Mouse (Mus musculus) duodenum, adult 2 months (tissue): ENCODE results near the gene Zfp354a. TPM values are rescaled to one million over a fixed set of nuclear protein-coding genes. Genes with fewer than 3 reads are reported as not detected.

Experiments used
- polyA plus RNA-seq: library from polyadenylated mRNA; depleted of rRNA; stranded (reverse); fragments of >200 nt; gene quantifications from 2 replicates; pipeline ENCODE4 v1.2.3, GENCODE M21; 2012; ENCODE audit warnings: low replicate concordance; rRNA removed

Gene Zfp354a
- 0.14 and 0.16 TPM in 2 replicates for polyA plus RNA-seq

DNA sequence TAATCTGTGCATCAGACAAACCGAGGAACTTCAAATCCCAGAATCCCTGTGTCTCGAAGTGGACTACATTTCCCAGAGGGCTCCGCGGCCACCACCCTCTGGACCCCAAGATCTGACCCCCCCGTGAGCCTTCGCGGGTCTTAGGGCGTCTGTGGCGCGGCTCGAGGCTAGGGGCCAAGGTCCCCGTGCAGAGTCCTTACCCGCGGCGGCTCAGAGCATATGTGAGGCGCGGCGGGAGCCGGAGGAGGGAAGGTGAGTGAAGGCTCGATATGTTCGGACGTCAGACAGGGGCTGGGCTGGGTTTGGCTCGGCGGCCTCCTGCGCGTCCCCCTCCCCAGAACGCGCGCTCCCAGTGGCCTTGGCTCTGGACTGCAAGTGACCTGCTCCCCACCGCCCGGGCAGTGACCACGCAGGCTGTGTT, at the start of gene Zfp354a:
TSS of gene Zfp354a (plus strand) at position 107 of the 421 bp plus-strand sequence.

GRCm38 (mm10) chr11:51013936-51014335, 45.1 kb upstream of the Zfp354a start, which contains the start of gene Olfr54:
TSS of gene Olfr54 (plus strand) at chr11:51014236.

DNA sequence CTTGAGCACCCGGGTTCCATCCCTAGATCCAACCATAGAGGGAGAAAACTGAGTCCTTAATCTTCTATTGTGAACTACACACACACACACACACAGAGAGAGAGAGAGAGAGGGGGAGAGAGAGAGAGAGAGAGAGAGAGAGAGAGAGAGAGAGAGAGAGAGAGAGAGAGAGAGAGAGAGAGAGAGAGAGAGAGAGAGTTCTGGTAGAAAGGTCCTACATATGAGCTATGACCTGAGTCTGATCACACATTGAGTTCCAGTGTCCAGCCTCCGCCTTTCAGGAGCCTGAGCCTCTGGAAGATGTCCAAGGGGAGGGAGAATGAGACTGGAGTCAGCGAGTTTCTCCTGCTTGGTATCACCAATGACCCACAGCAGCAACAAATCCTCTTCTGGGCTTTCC, 11.2 kb upstream of the Zfp354a start, which contains the start of gene Olfr1375:
TSS of gene Olfr1375 (plus strand) at position 301 of the 400 bp plus-strand sequence.

Other genes with a start within 250 kb of the Zfp354a start
- 0.06 TPM in 2 replicates for gene Zfp354c, start 231.5 kb upstream of the Zfp354a start, polyA plus RNA-seq
- 0.04 TPM in 1 of 2 replicates, not detected in the other for gene Zfp879, start 217.7 kb upstream of the Zfp354a start, polyA plus RNA-seq
- gene Grm6, start 208.6 kb upstream of the Zfp354a start, polyA plus RNA-seq, result not detected in 2 replicates
- 0.21 TPM in 1 of 2 replicates, not detected in the other for gene Zfp454, start 171.6 kb upstream of the Zfp354a start, polyA plus RNA-seq
- 0.12 and 0.19 TPM in 2 replicates for gene Zfp2, start 143.1 kb upstream of the Zfp354a start, polyA plus RNA-seq
- not detected in 2 replicates for gene Zfp354b, start 127.6 kb upstream of the Zfp354a start, polyA plus RNA-seq
- not detected in 2 replicates for gene 4933414I15Rik, start 115.5 kb upstream of the Zfp354a start, polyA plus RNA-seq
- gene Prop1, start 105.5 kb upstream of the Zfp354a start, polyA plus RNA-seq, result 0.15 TPM in 1 of 2 replicates, not detected in the other
- gene Olfr1378, start 92.7 kb upstream of the Zfp354a start, polyA plus RNA-seq, result not detected in 2 replicates
- gene Olfr1377, start 77.3 kb upstream of the Zfp354a start, polyA plus RNA-seq, result not detected in 2 replicates
- not detected in 2 replicates for gene Olfr51, start 55.7 kb upstream of the Zfp354a start, polyA plus RNA-seq
- gene Olfr54, start 45.0 kb upstream of the Zfp354a start, polyA plus RNA-seq, result not detected in 2 replicates
- gene Olfr1375, start 11.1 kb upstream of the Zfp354a start, polyA plus RNA-seq, result not detected in 2 replicates
- gene Gm12569, start 161.2 kb downstream of the Zfp354a start, polyA plus RNA-seq, result not detected in 2 replicates
- 3.3 and 3.4 TPM in 2 replicates for gene Clk4, start 202.5 kb downstream of the Zfp354a start, polyA plus RNA-seq
- gene BC049762, start 203.8 kb downstream of the Zfp354a start, polyA plus RNA-seq, result 0.41 TPM in 1 of 2 replicates, not detected in the other
- gene Col23a1, start 230.7 kb downstream of the Zfp354a start, polyA plus RNA-seq, result 1.8 and 2.6 TPM in 2 replicates